Mouse (Mus musculus) induced T-regulatory cell, adult 2 months (primary cell): ENCODE data around the gene Marveld3.

ENCODE experiments used
- DNase-seq: peaks from one replicate; pipeline ENCODE4 v3.0.0-alpha.2; 2012; ENCODE audit warnings: low read depth

Marveld3 gene

DNA sequence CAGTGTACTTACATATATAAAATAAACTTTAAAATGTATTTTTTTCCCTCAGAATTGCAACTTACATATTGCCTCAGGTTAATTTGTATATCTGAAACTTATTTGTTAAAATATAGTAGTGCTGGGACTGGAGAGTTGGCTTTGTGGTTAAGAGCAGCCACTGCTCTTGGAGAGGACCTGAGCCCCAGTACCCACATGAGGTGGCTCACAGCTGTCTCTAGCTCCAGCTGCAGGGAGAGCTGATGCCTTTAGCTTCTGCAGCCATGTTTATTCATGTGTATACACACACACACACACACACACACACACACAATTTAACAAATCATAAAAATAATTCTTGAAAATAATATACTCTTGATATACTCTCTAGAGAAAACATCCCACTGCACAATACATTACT lies 59.6 kb downstream of the Marveld3 start:
- DNase-seq: no peak
